ENCODE assay signal across 25 mouse cellular contexts in genomic region chr4:85764015-85764450, GRCm38 (mm10).
A peak's percentile ranks its signal among the peaks of the same experiment; 100 is the strongest.
DNase-seq lines count a peak whose midpoint lies in the region; ATAC-seq and TF ChIP-seq lines count a peak whose summit lies in the region.
"Had no signal": no experiment of that assay in that cellular context is flagged by ENCODE, and none has a peak within 500 bp of the region (broad histone marks: within the 10 kb centered on the region; RNA-seq: fewer than 3 reads in every experiment).

No protein-coding gene starts in this region.

- ATAC-seq in embryonic facial prominence, embryonic 15.5 days (ENCODE audit: insufficient number of reproducible peaks, low FRiP score, low TSS enrichment, low read depth) = no peak
- ATAC-seq in heart, postnatal 0 days (ENCODE audit: insufficient read depth, low read depth) = 0 out of 2 replicates have a peak, but pooled peaks have one; percentile 24
- ATAC-seq in midbrain, embryonic 14.5 days (ENCODE audit: low FRiP score, low TSS enrichment) = no peak
- ATAC-seq in midbrain, embryonic 15.5 days (replicated peaks) = no peak
- ATAC-seq: intestine, embryonic 16.5 days; lung, postnatal 0 days; Patski had no signal

- no peak overlapping the region for H3K27ac ChIP-seq in embryonic facial prominence, embryonic 15.5 days (replicated peaks)
- no peak overlapping the region for H3K27ac ChIP-seq in embryonic facial prominence, embryonic 10.5 days (replicated peaks)
- no peak overlapping the region for H3K27ac ChIP-seq in heart, postnatal 0 days (ENCODE audit: low read depth)
- no peak overlapping the region for H3K27ac ChIP-seq in midbrain, embryonic 14.5 days (replicated peaks; ENCODE audit: low read depth, low read length)
- no peak overlapping the region for H3K27ac ChIP-seq in midbrain, embryonic 15.5 days
- H3K27ac ChIP-seq: embryonic facial prominence, embryonic 12.5 days; forebrain, embryonic 10.5 days; forebrain, embryonic 15.5 days; hindbrain, embryonic 13.5 days; kidney, embryonic 15.5 days; limb, embryonic 13.5 days; neural tube, embryonic 15.5 days had no signal

- H3K36me3 ChIP-seq in embryonic facial prominence, embryonic 15.5 days = no peaks in the 10 kb centered on the region
- no peaks in the 10 kb centered on the region for H3K36me3 ChIP-seq in embryonic facial prominence, embryonic 10.5 days (replicated peaks)
- H3K36me3 ChIP-seq in heart, postnatal 0 days (replicated peaks; ENCODE audit: control insufficient read depth, insufficient read depth, low read length) = no peaks in the 10 kb centered on the region
- no peaks in the 10 kb centered on the region for H3K36me3 ChIP-seq in midbrain, embryonic 14.5 days (ENCODE audit: control insufficient read depth, insufficient read depth, low read length)
- no peaks in the 10 kb centered on the region for H3K36me3 ChIP-seq in midbrain, embryonic 15.5 days (replicated peaks)
- H3K36me3 ChIP-seq: embryonic facial prominence, embryonic 12.5 days; forebrain, embryonic 10.5 days; forebrain, embryonic 15.5 days; hindbrain, embryonic 13.5 days; kidney, embryonic 15.5 days; limb, embryonic 13.5 days; neural tube, embryonic 15.5 days had no signal

- H3K4me2 ChIP-seq in embryonic facial prominence, embryonic 15.5 days (replicated peaks) = 0 out of 2 replicates have a peak overlapping the region, but pooled peaks have one; percentile 10
- no peak overlapping the region; the same call in 1 of the 2 replicates for H3K4me2 ChIP-seq in heart, postnatal 0 days (ENCODE audit: low read depth, low read length)
- no peak overlapping the region for H3K4me2 ChIP-seq in midbrain, embryonic 14.5 days (ENCODE audit: low read length)
- H3K4me2 ChIP-seq in midbrain, embryonic 15.5 days = no peak overlapping the region
- H3K4me2 ChIP-seq: embryonic facial prominence, embryonic 12.5 days; forebrain, embryonic 15.5 days; hindbrain, embryonic 13.5 days; kidney, embryonic 15.5 days; limb, embryonic 13.5 days; liver, embryonic 11.5 days; neural tube, embryonic 15.5 days had no signal

- intact Hi-C loops in heart, postnatal 14 days (cut with DNase I) = no loop called here
- intact Hi-C loops in left cerebral cortex, postnatal 4 days (cut with DNase I) = no loop called here
- intact Hi-C loops in left cerebral cortex, postnatal 36 days (cut with DNase I) = no loop called here

- peaks cover 25% of the 10 kb centered on the region for H3K4me1 ChIP-seq in embryonic facial prominence, embryonic 15.5 days
- H3K4me1 ChIP-seq in embryonic facial prominence, embryonic 10.5 days = peaks cover 17% of the 10 kb centered on the region
- peaks cover 8% of the 10 kb centered on the region for H3K4me1 ChIP-seq in heart, postnatal 0 days (ENCODE audit: control insufficient read depth, insufficient read depth)
- H3K4me1 ChIP-seq in midbrain, embryonic 14.5 days (ENCODE audit: control insufficient read depth, insufficient read depth, low read length) = peaks cover 5% of the 10 kb centered on the region; the same call in 1 of the 2 replicates
- H3K4me1 ChIP-seq in midbrain, embryonic 15.5 days = peaks cover 11% of the 10 kb centered on the region

- DNase-seq in embryonic facial prominence, embryonic 10.5 days (ENCODE audit: low spot score) = no peak
- DNase-seq in heart, postnatal 0 days (ENCODE audit: low spot score) = no peak
- no peak for DNase-seq in heart, postnatal 14 days
- peak; percentile 18 for DNase-seq in left cerebral cortex, postnatal 4 days
- DNase-seq in left cerebral cortex, postnatal 36 days (ENCODE audit: low spot score in 2 of 2) = no peak
- DNase-seq in midbrain, embryonic 14.5 days = peak; percentile 1
- DNase-seq: adrenal gland, postnatal 10 days; cerebellum, adult 11-12 months; gastrocnemius, postnatal 10 days; layer of hippocampus, adult 9-11 months; right cerebral cortex, postnatal 14 days; thymus, postnatal 4 days had no signal

- no peak overlapping the region for H3K9ac ChIP-seq in embryonic facial prominence, embryonic 15.5 days
- H3K9ac ChIP-seq in heart, postnatal 0 days (replicated peaks; ENCODE audit: low read depth, low read length) = no peak overlapping the region
- no peak overlapping the region for H3K9ac ChIP-seq in midbrain, embryonic 14.5 days (replicated peaks; ENCODE audit: low read length)
- H3K9ac ChIP-seq in midbrain, embryonic 15.5 days = no peak overlapping the region
- H3K9ac ChIP-seq: embryonic facial prominence, embryonic 12.5 days; forebrain, embryonic 15.5 days; hindbrain, embryonic 13.5 days; kidney, embryonic 15.5 days; limb, embryonic 13.5 days; neural tube, embryonic 15.5 days had no signal

- 86% methylated on average over 14 of the region's 14 CpGs for WGBS in embryonic facial prominence, embryonic 15.5 days
- 93% methylated on average over 14 of the region's 14 CpGs for WGBS in embryonic facial prominence, embryonic 10.5 days
- WGBS in heart, postnatal 0 days = 28% methylated on average over 14 of the region's 14 CpGs
- 87% methylated on average over 14 of the region's 14 CpGs for WGBS in midbrain, embryonic 14.5 days
- 85% methylated on average over 14 of the region's 14 CpGs for WGBS in midbrain, embryonic 15.5 days

- no peak overlapping the region for H3K4me3 ChIP-seq in embryonic facial prominence, embryonic 15.5 days (replicated peaks)
- no peak overlapping the region for H3K4me3 ChIP-seq in embryonic facial prominence, embryonic 10.5 days
- H3K4me3 ChIP-seq in heart, postnatal 0 days (ENCODE audit: low read depth, low read length) = no peak overlapping the region
- H3K4me3 ChIP-seq in midbrain, embryonic 14.5 days (replicated peaks; ENCODE audit: low read depth, low read length) = no peak overlapping the region
- no peak overlapping the region for H3K4me3 ChIP-seq in midbrain, embryonic 15.5 days
- H3K4me3 ChIP-seq: embryonic facial prominence, embryonic 12.5 days; forebrain, embryonic 10.5 days; forebrain, embryonic 15.5 days; hindbrain, embryonic 13.5 days; kidney, embryonic 15.5 days; limb, embryonic 13.5 days; neural tube, embryonic 15.5 days had no signal

- H3K27me3 ChIP-seq in embryonic facial prominence, embryonic 15.5 days = no peaks in the 10 kb centered on the region
- no peaks in the 10 kb centered on the region for H3K27me3 ChIP-seq in embryonic facial prominence, embryonic 10.5 days (replicated peaks; ENCODE audit: low read depth, poor library complexity, severe bottlenecking)
- H3K27me3 ChIP-seq in heart, postnatal 0 days (ENCODE audit: control insufficient read depth, insufficient read depth, low read length) = no peaks in the 10 kb centered on the region
- H3K27me3 ChIP-seq in midbrain, embryonic 14.5 days (ENCODE audit: control insufficient read depth, insufficient read depth, low read length) = peaks cover 6% of the 10 kb centered on the region
- peaks cover 4% of the 10 kb centered on the region for H3K27me3 ChIP-seq in midbrain, embryonic 15.5 days (replicated peaks)
- H3K27me3 ChIP-seq: embryonic facial prominence, embryonic 12.5 days; forebrain, embryonic 15.5 days; kidney, embryonic 15.5 days; limb, embryonic 13.5 days; neural tube, embryonic 15.5 days; Patski had no signal

- TF ChIP-seq EP300 in heart, postnatal 0 days (IDR thresholded peaks at IDR 0.05; ENCODE audit: low read depth) = no peak

- no peak for TF ChIP-seq CTCF in heart, postnatal 0 days (IDR thresholded peaks at IDR 0.05; ENCODE audit: low read depth)

- no peaks in the 10 kb centered on the region for H3K9me3 ChIP-seq in embryonic facial prominence, embryonic 15.5 days (replicated peaks)
- no peaks in the 10 kb centered on the region for H3K9me3 ChIP-seq in embryonic facial prominence, embryonic 10.5 days
- H3K9me3 ChIP-seq in heart, postnatal 0 days (replicated peaks; ENCODE audit: control insufficient read depth, low read length) = no peaks in the 10 kb centered on the region
- H3K9me3 ChIP-seq in midbrain, embryonic 14.5 days (ENCODE audit: control insufficient read depth, low read length) = no peaks in the 10 kb centered on the region
- H3K9me3 ChIP-seq in midbrain, embryonic 15.5 days = no peaks in the 10 kb centered on the region
- H3K9me3 ChIP-seq: embryonic facial prominence, embryonic 12.5 days; forebrain, embryonic 10.5 days; forebrain, embryonic 15.5 days; hindbrain, embryonic 13.5 days; kidney, embryonic 15.5 days; limb, embryonic 13.5 days; neural tube, embryonic 15.5 days had no signal

Comparison
In these comparisons a context has a peak if more than half of its experiments do, and no peak if none do; other contexts are left out.
1. DNase-seq: peak in left cerebral cortex, postnatal 4 days (single experiment) and midbrain, embryonic 14.5 days (single experiment); none in embryonic facial prominence, embryonic 10.5 days (single experiment), heart, postnatal 0 days (single experiment), heart, postnatal 14 days (0 of 2) and left cerebral cortex, postnatal 36 days (0 of 2).